Mouse (Mus musculus) heart, embryonic 11.5 days (tissue): Measurements from ENCODE around the gene Mapkap1. TPM values are rescaled to one million over a fixed set of nuclear protein-coding genes. Genes with fewer than 3 reads are reported as not detected.

Experiments used
- ATAC-seq: fragments of 200-750 bp; cut with Nextera tagmentation; replicated peaks from 2 replicates; pipeline ENCODE4 v1.8.0; 2017; ENCODE audit warnings: moderate library complexity; ENCODE audit not compliant: insufficient number of reproducible peaks, low FRiP score, low TSS enrichment
- H3K27ac ChIP-seq: fragments of 300-500 bp; sonication (generic); 2 replicates; pipeline ENCODE4 v1.5.1; 2014; ENCODE audit warnings: mild to moderate bottlenecking, low read depth, low read length
- H3K27me3 ChIP-seq: fragments of 300-500 bp; sonication (generic); 2 replicates; pipeline ENCODE4 v1.6.1; 2014; ENCODE audit warnings: mild to moderate bottlenecking, low read length, mixed read lengths; ENCODE audit not compliant: control insufficient read depth, insufficient read depth
- H3K36me3 ChIP-seq: fragments of 300-500 bp; sonication (generic); 2 replicates; pipeline ENCODE4 v1.6.1; 2014; ENCODE audit warnings: mild to moderate bottlenecking, low read length, moderate library complexity, mixed read lengths; ENCODE audit not compliant: control insufficient read depth, insufficient read depth
- H3K4me1 ChIP-seq: fragments of 300-500 bp; sonication (generic); 2 replicates; pipeline ENCODE4 v1.6.1; 2014; ENCODE audit warnings: low read length; ENCODE audit not compliant: control insufficient read depth, insufficient read depth
- H3K4me2 ChIP-seq: fragments of 300-500 bp; sonication (generic); 2 replicates; pipeline ENCODE4 v1.6.1; 2014; ENCODE audit warnings: mild to moderate bottlenecking, moderate library complexity
- H3K4me3 ChIP-seq: fragments of 300-500 bp; sonication (generic); 2 replicates; pipeline ENCODE4 v1.5.1; 2014; ENCODE audit warnings: low read depth, low read length
- H3K9ac ChIP-seq: fragments of 300-500 bp; sonication (generic); 2 replicates; pipeline ENCODE4 v1.6.1; 2014; ENCODE audit warnings: mild to moderate bottlenecking, low read depth, low read length, moderate library complexity
- H3K9me3 ChIP-seq: fragments of 300-500 bp; sonication (generic); replicated peaks from 2 replicates; pipeline ENCODE4 v1.6.1; 2016; ENCODE audit warnings: low read length; ENCODE audit not compliant: control insufficient read depth
- whole genome bisulfite sequencing: fragments of 180-500 bp; shearing (Covaris S2); extraction: QIAGEN DNeasy Blood & Tissue Kit; methylation state at CpG from one replicate; pipeline ENCODE4 v1.1.7; 2014; ENCODE audit not compliant: insufficient replicate concordance; 5-methylcytosine and 5-hydroxymethylcytosine counted together
- polyA plus RNA-seq: library from polyadenylated mRNA; unstranded; fragments of >200 nt; fragmentation: Nextera tagmentation; extraction: Ambion mirVana; gene quantifications from 2 replicates; pipeline ENCODE4 v1.2.1, GENCODE M21; 2014

The Mapkap1 gene
- polyA plus RNA-seq, 1 experiment from 2014 or later: 61.7 TPM

DNA sequence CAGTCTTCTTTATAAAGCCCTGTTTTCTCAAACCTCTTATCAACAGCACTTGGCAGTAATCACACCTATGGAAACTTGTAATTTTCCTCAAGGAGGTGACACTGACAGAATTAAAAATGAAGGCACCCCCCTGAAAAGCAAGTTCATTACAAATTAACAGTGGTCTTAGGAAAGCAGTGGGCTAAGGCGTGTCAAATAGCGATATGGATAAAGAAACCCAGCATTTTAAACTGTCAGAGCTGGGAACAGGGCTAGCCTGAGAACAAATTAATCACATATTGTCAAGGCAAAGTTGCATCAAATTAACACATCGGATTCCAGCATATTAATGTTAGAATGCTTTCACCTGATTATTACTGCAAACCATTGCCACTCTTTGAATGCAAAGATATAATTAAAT, 55.9 kb downstream of the Mapkap1 start:
- Histone ChIP-seq H3K4me3 (no peak overlapping the region), H3K4me2 (no peak overlapping the region), H3K4me1 (peaks cover 7% of the 10 kb centered on the region; the same call in 1 of the 2 replicates), H3K9ac (no peak overlapping the region), H3K27me3 (no peaks in the 10 kb centered on the region), H3K36me3 (no peaks in the 10 kb centered on the region), H3K9me3 (no peaks in the 10 kb centered on the region), H3K27ac (no peak overlapping the region)
- 87% methylated on average over 3 of the region's 3 CpGs for WGBS
- no peak for ATAC-seq

DNA sequence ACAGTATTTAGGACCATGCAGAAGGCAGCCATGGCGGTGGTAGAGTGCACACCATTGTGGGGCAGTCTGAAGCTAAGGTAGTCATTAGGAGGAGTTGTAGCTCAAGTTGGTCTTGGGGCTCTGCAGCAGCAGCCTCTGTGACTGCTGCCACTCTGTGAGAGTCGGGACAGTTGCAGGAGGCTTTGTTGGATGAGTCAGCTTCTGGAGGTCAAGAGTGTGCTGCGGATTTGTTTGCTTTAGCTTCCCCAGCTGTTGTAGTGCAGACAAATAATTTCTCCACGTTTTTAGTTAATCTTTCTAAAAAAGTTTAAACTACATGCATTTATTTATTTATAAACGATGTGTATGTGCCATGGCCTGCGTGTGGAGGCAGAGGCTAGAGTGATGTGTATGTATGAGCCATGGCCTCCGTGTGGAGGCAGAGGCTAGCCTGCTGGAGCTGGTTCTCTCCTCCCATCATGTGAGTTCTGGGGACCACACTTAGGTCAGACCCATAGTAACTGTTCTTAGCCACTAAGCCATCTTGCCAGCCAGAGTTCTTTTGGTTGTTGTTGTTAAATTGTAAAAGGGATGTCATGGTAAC, 62.1 kb downstream of the Mapkap1 start:
- Histone ChIP-seq H3K27ac (no peak overlapping the region), H3K36me3 (no peaks in the 10 kb centered on the region), H3K4me2 (no peak overlapping the region), H3K9ac (no peak overlapping the region), H3K27me3 (no peaks in the 10 kb centered on the region), H3K4me3 (no peak overlapping the region), H3K9me3 (no peaks in the 10 kb centered on the region), H3K4me1 (0 out of 2 replicates have a peak, but pooled peaks cover 2% of the 10 kb centered on the region)
- ATAC-seq: no peak
- WGBS: 66% methylated on average over 7 of the region's 7 CpGs

DNA sequence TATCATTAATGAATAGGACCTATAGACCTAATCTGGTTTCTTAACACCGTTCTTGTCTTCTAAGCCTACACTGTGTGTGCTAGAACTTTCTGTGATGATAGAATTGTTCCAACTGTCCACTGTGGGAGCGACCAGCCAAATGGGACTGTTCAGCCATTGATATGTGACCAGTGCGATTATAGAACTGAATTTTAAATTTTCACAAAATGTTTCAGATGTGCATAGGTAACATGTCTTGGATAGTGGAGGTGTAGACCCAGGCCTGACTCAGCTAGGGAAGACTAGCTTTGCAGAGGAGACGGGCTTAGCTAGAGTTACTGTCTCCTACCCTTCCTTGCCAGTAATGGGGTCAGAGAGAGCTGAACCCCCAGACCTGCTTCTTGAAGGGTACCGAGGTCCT, 62.8 kb downstream of the Mapkap1 start:
- no peaks in the 10 kb centered on the region for H3K9me3 ChIP-seq
- H3K4me3 ChIP-seq: no peak overlapping the region
- H3K9ac ChIP-seq: no peak overlapping the region
- H3K27me3 ChIP-seq: no peaks in the 10 kb centered on the region
- H3K27ac ChIP-seq: no peak overlapping the region
- 0 out of 2 replicates have a peak, but pooled peaks cover 2% of the 10 kb centered on the region for H3K4me1 ChIP-seq
- ATAC-seq: no peak
- WGBS: 84% methylated on average over 5 of the region's 5 CpGs
- no peaks in the 10 kb centered on the region for H3K36me3 ChIP-seq
- no peak overlapping the region for H3K4me2 ChIP-seq

DNA sequence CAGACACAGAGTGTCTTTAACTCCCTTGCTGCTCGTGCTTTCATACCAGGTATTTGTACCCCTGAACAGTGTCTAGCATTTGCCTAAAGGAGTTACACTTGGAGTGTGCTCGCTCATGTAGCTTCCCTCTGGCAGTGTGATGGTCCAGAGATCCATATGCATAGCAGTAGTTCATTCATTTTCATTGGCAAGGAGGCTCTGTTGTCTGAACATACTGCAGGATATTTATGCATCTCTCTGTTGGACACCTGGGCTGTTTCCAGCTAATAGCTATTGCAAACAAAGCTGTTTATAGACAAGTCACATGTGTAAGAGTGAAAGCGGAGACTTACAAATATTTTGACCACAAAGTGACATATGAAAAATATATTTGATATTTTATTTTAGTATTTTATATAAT, 67.2 kb downstream of the Mapkap1 start:
- 77% methylated on average over 3 of the region's 3 CpGs for WGBS

DNA sequence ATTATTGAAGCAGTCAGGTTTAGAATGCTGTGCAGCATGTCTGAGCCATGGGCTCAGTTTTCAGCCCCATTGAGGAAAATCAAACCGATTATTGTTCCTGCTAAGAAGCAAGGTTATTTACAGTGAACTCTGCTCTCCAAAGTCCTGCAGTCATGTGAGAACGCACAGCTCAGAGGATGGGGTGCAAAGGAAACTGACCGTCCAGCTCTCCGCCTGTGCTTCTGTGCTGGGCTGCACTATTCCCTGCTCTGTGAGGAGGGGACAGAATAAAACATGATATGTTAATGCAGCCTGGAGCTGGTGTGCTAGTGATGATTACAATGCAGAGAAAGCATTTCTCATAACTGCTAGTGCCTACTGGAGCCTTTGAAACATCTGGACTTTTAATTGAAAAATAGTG, 74.8 kb downstream of the Mapkap1 start:
- Histone ChIP-seq H3K9ac (no peak overlapping the region), H3K27me3 (no peaks in the 10 kb centered on the region), H3K27ac (no peak overlapping the region), H3K4me2 (no peak overlapping the region), H3K9me3 (no peaks in the 10 kb centered on the region), H3K4me1 (no peaks in the 10 kb centered on the region), H3K36me3 (no peaks in the 10 kb centered on the region), H3K4me3 (no peak overlapping the region)
- WGBS: 80% methylated on average over 4 of the region's 4 CpGs
- ATAC-seq: no peak

More for the DNA sequence above, 67.2 kb downstream of the Mapkap1 start:
- no peaks in the 10 kb centered on the region for H3K27me3 ChIP-seq
- H3K9me3 ChIP-seq: no peaks in the 10 kb centered on the region
- H3K9ac ChIP-seq: no peak overlapping the region
- H3K4me3 ChIP-seq: no peak overlapping the region
- H3K27ac ChIP-seq: no peak overlapping the region
- no peak overlapping the region for H3K4me2 ChIP-seq
- no peaks in the 10 kb centered on the region for H3K36me3 ChIP-seq
- 0 out of 2 replicates have a peak, but pooled peaks cover 2% of the 10 kb centered on the region for H3K4me1 ChIP-seq
- ATAC-seq: no peak

DNA sequence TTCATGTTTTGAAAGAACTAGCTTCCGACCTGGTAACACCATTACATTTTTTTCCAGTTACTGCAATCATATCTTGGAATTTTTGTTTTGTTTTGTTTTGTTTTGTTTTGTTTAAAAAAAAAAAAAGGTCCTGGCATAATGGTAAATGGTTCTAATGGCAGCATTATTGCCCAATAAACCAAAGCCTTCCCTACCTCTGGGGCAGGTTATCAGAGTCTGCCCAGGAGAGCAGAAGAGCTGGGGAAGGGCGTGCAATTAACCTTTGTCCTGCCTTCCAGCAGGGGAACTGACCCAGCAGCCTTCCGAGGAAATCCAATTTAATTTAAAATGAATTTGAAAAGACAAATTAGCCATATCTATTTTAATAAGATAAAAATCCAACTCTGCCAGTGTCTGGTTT, 75.5 kb downstream of the Mapkap1 start:
- Histone ChIP-seq H3K27ac (no peak overlapping the region), H3K4me3 (no peak overlapping the region), H3K4me1 (no peaks in the 10 kb centered on the region), H3K4me2 (no peak overlapping the region), H3K9ac (no peak overlapping the region), H3K9me3 (no peaks in the 10 kb centered on the region), H3K36me3 (no peaks in the 10 kb centered on the region), H3K27me3 (no peaks in the 10 kb centered on the region)
- 75% methylated on average over 3 of the region's 3 CpGs for WGBS
- ATAC-seq: no peak

DNA sequence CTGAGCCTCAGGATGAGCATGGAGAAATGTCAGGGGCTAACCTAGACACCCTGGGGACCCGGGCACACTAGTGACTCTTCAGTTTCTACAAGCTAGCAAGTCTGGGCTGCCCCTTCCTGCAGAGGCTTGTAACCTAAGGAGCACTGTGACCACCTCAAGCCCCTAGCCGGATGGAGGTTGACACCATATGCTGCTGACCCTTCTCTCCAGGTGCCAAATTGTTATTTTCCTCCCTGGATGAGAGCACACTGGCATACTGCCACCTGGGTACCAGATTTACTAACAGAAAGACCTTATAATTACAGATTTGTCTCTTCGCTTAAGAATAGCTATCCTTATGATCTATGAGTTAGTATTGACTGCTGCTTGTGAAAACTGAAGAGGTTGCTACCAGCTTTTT, 76.0 kb downstream of the Mapkap1 start:
- no peak overlapping the region for H3K27ac ChIP-seq
- H3K4me2 ChIP-seq: no peak overlapping the region
- H3K4me3 ChIP-seq: no peak overlapping the region
- H3K9me3 ChIP-seq: no peaks in the 10 kb centered on the region
- no peak for ATAC-seq
- 77% methylated on average over 3 of the region's 3 CpGs for WGBS
- no peaks in the 10 kb centered on the region for H3K4me1 ChIP-seq
- no peak overlapping the region for H3K9ac ChIP-seq
- no peaks in the 10 kb centered on the region for H3K27me3 ChIP-seq
- no peaks in the 10 kb centered on the region for H3K36me3 ChIP-seq

DNA sequence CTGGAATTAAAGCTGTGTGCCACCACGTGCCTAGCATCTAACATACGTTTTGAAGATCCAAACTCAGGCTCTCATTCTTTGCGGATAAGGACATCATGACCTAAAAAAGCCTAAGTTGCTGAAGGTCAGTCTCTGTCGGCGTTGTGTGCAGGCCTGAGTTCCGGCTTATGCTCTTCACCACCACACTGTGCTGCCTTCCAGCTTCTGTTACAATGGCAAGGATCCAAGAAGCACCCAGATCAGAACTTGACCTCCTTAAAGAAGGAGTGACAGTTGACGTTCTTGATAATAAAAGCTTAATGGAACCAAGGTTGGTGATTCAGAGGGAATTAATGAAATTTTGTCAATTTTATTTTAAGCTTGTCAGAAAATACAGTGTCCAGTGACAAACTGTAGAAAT, 80.7 kb downstream of the Mapkap1 start:
- ATAC-seq: no peak
- no peaks in the 10 kb centered on the region for H3K27me3 ChIP-seq
- H3K27ac ChIP-seq: no peak overlapping the region
- WGBS: 79% methylated on average over 7 of the region's 7 CpGs
- no peaks in the 10 kb centered on the region for H3K9me3 ChIP-seq
- H3K4me1 ChIP-seq: peaks cover 7% of the 10 kb centered on the region
- H3K36me3 ChIP-seq: no peaks in the 10 kb centered on the region
- no peak overlapping the region for H3K4me3 ChIP-seq
- H3K4me2 ChIP-seq: no peak overlapping the region
- no peak overlapping the region for H3K9ac ChIP-seq

DNA sequence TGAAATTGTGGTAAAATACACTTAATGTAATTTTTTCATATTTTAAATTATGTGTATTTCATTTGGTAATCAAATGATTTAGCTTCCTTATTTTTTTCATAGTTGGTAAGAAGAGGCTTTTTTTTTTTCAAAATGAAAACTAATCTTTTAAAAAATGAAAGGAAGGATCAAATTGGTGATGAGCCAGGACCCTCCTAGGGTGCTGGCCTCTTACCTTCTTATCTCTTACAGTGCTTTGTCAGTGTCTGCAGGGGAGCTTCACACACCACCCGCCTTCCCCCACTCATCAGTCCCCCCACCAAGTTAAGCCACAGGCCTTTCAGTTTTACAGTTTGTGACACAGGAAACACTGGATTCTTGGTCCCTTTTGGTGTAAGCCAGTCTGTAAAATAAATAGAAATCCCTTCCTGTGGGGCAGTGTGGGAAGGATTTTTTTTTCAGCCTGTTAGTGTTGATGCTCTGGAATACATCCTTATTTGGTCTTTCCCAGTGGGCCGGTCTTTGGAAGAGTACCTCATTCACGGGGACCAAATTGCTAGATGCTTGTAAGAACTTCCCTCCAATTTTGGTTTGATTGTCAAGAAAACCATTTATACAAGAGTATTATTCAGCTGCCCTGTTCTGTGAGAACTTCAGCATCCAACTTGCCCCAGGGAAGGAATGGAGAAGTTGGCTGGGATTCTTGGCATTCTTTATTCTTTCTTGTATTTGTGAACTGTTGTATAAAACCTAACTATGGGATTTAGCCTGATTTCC, 97.6 kb downstream of the Mapkap1 start:
- H3K4me3 ChIP-seq: no peak overlapping the region
- ATAC-seq: no peak
- H3K27ac ChIP-seq: no peak overlapping the region
- H3K4me2 ChIP-seq: no peak overlapping the region
- H3K36me3 ChIP-seq: no peaks in the 10 kb centered on the region
- H3K9me3 ChIP-seq: 0 out of 2 replicates have a peak, but pooled peaks cover 3% of the 10 kb centered on the region
- no peaks in the 10 kb centered on the region for H3K4me1 ChIP-seq
- no peaks in the 10 kb centered on the region for H3K27me3 ChIP-seq
- H3K9ac ChIP-seq: no peak overlapping the region
- WGBS: 15% methylated on average over 3 of the region's 3 CpGs
